Mouse (Mus musculus) CH12.LX (cell line): ENCODE measurements around the gene Olfr970. TPM values are rescaled to one million over a fixed set of nuclear protein-coding genes. Genes with fewer than 3 reads are reported as not detected.
"Not testable (repeated sequence)": the region's sequence is repeated elsewhere in the genome, so short reads cannot be mapped to it uniquely, and the experiment has no call there.

Source experiments
- DNase-seq: peaks from one replicate; pipeline ENCODE4 v3.0.0-alpha.2; 2013; ENCODE audit errors: extremely low read depth
- H3K27ac ChIP-seq: 2 replicates; pipeline ENCODE4 v1.5.1; 2012; ENCODE audit warnings: low read depth, mild to moderate bottlenecking, control low read depth, moderate library complexity; ENCODE audit not compliant: insufficient read depth
- H3K27me3 ChIP-seq: replicated peaks from 2 replicates; pipeline ENCODE3; 2012; ENCODE audit warnings: inconsistent platforms
- H3K36me3 ChIP-seq, 2 experiments: replicated peaks in 1 of 2; 2 replicates each; pipeline versions ENCODE3 to v1.6.1; 2012; ENCODE audit warnings: inconsistent platforms in 1 of 2, low read length in 1 of 2, mild to moderate bottlenecking in 1 of 2, mixed read lengths in 1 of 2, moderate library complexity in 1 of 2; ENCODE audit not compliant: control insufficient read depth in 1 of 2, insufficient read depth in 1 of 2
- H3K4me1 ChIP-seq, 2 experiments: 2 replicates each; pipeline ENCODE4 v1.6.1; 2012; ENCODE audit warnings: inconsistent platforms in 1 of 2, moderate library complexity in 1 of 2; ENCODE audit not compliant: insufficient read depth in 2 of 2, control insufficient read depth in 1 of 2
- H3K4me2 ChIP-seq: 2 replicates; pipeline ENCODE4 v1.6.1; 2012; ENCODE audit warnings: low read depth, mild to moderate bottlenecking, control low read depth; ENCODE audit not compliant: poor library complexity, insufficient read depth, severe bottlenecking
- H3K4me3 ChIP-seq, 3 experiments: fragments of 150-350 bp in 1 of 3; sonication (generic) in 1 of 3; replicated peaks in 1 of 3; 2 replicates each; pipeline versions ENCODE3 to v1.5.1; 2011 to 2012; ENCODE audit warnings: low read depth in 2 of 3, low read length in 2 of 3, mild to moderate bottlenecking in 2 of 3, moderate library complexity in 2 of 3, control low read depth in 1 of 3, improper control_type of control experiment in 1 of 3, inconsistent platforms in 1 of 3, mixed read lengths in 1 of 3; ENCODE audit not compliant: poor library complexity in 1 of 3
- H3K79me2 ChIP-seq: replicated peaks from 2 replicates; pipeline ENCODE4 v1.6.1; 2012; ENCODE audit warnings: mild to moderate bottlenecking, moderate library complexity; ENCODE audit not compliant: control insufficient read depth, poor library complexity, insufficient read depth, severe bottlenecking; ENCODE audit errors: extremely low read depth
- H3K9ac ChIP-seq: 2 replicates; pipeline ENCODE4 v1.6.1; 2012; ENCODE audit warnings: low read depth, mild to moderate bottlenecking, control low read depth, moderate library complexity; ENCODE audit not compliant: insufficient read depth
- H3K9me3 ChIP-seq: replicated peaks from 2 replicates; pipeline ENCODE3; 2012; ENCODE audit warnings: low read length, inconsistent platforms, mixed read lengths
- BHLHE40 ChIP-seq: IDR thresholded peaks from 2 replicates; pipeline ENCODE4 v1.6.1; 2011; ENCODE audit warnings: mild to moderate bottlenecking, low read depth, low read length, improper control_type of control experiment
- CTCF ChIP-seq, 2 experiments: IDR thresholded peaks in 1 of 2; conservative IDR thresholded peaks in 1 of 2; 2 replicates each; pipeline ENCODE4 v1.5.1; 2011 to 2012; ENCODE audit warnings: low read depth in 2 of 2, low read length in 2 of 2, improper control_type of control experiment in 1 of 2, inconsistent platforms in 1 of 2, mild to moderate bottlenecking in 1 of 2, moderate library complexity in 1 of 2
- E2F4 ChIP-seq: IDR thresholded peaks from 2 replicates; pipeline ENCODE4 v1.6.1; 2011; ENCODE audit warnings: low read depth, low read length, improper control_type of control experiment; ENCODE audit not compliant: insufficient replicate concordance
- JUN ChIP-seq: IDR thresholded peaks from 2 replicates; pipeline ENCODE4 v1.6.1; 2011; ENCODE audit warnings: low read depth, mild to moderate bottlenecking, low read length, improper control_type of control experiment, moderate library complexity; ENCODE audit not compliant: insufficient read depth
- JUND ChIP-seq: conservative IDR thresholded peaks from 2 replicates; pipeline ENCODE4 v1.6.1; 2011; ENCODE audit warnings: low read depth, low read length, improper control_type of control experiment
- MAZ ChIP-seq: IDR thresholded peaks from 2 replicates; pipeline ENCODE4 v1.6.1; 2012; ENCODE audit warnings: low read depth, mild to moderate bottlenecking, inconsistent platforms, low read length, improper control_type of control experiment, moderate library complexity
- NELFE ChIP-seq: IDR thresholded peaks from 2 replicates; pipeline ENCODE4 v1.6.1; 2011; ENCODE audit warnings: low read depth, low read length, improper control_type of control experiment
- POLR2A ChIP-seq: IDR thresholded peaks from 2 replicates; pipeline ENCODE4 v1.6.1; 2011; ENCODE audit warnings: low read depth, mild to moderate bottlenecking, improper control_type of control experiment, low read length
- USF2 ChIP-seq: conservative IDR thresholded peaks from 2 replicates; pipeline ENCODE4 v1.6.1; 2011; ENCODE audit warnings: low read depth, low read length, improper control_type of control experiment
- ZMIZ1 ChIP-seq: IDR thresholded peaks from 2 replicates; pipeline ENCODE4 v1.6.1; 2012; ENCODE audit warnings: low read depth, mild to moderate bottlenecking, inconsistent platforms, low read length, improper control_type of control experiment
- dilution Hi-C: fragments of 300-500 bp; cut with MboI; formaldehyde crosslinking; loops from 2 replicates; pipeline ENCODE4 v1.14.3; 2020; ENCODE audit warnings: low sequenced_read_pairs; ENCODE audit not compliant: extremely low pct_unique_long_range_greater_than_20kb, extremely low pct_ligation_motif_present
- in situ Hi-C: fragments of 300-500 bp; cut with MboI; formaldehyde crosslinking; loops from 3 replicates; pipeline ENCODE4 v1.14.3; 2019; ENCODE audit warnings: low sequenced_read_pairs, low pct_ligation_motif_present, low pct_unique_long_range_greater_than_20kb, mixed read lengths
- polyA plus RNA-seq: library from polyadenylated mRNA; unstranded; fragments of >175 nt; gene quantifications from 2 replicates; pipeline ENCODE4 v1.2.1, GENCODE M21; 2012; ENCODE audit warnings: low read depth; ENCODE audit not compliant: insufficient read length
- total RNA-seq, 2 experiments: library from RNA; depleted of rRNA; stranded (reverse); fragments of 300-350 nt in 1 of 2; fragments of >200 nt in 1 of 2; gene quantifications; 2 replicates each; pipeline ENCODE4 v1.2.3; 2012 to 2014

The Olfr970 gene
- total and polyA plus RNA-seq, 3 experiments: not detected

DNA sequence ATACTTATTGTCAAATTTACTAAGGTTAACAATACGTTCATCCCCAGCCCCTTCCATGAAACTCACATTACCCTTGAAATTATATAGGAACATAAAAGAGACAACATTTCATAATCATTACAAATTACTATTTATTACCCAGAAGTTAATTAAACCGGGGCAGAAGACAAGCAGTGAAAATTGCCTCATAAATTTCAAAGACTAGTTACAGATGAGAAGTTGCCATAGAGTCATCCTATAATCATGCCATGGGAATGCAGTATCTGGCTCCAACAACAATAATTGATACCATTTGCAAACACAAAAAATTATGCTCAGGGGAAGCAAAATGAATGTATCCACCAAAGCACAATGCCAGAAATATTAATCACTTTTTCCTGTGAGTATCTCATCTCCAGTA lies 18.1 kb upstream of the Olfr970 start, which contains the start of gene Olfr969:
Gene Olfr969, plus strand, starts transcription at position 388 of the 400 bp plus-strand sequence.
- H3K36me3 ChIP-seq: no peaks in the 10 kb centered on the region
- dilution Hi-C loops: no loop called here

GRCm38 (mm10) chr9:39836576-39836975 lies 27.9 kb downstream of the Olfr970 start, which contains the start of gene Olfr971:
Gene Olfr971 (plus strand): TSS chr9:39836876.
- in situ Hi-C loops, H3K4me3 ChIP-seq, H3K27me3 ChIP-seq, H3K27ac ChIP-seq, DNase-seq, H3K4me1 ChIP-seq, H3K4me2 ChIP-seq, dilution Hi-C loops, H3K9ac ChIP-seq, H3K9me3 ChIP-seq, H3K79me2 ChIP-seq, H3K36me3 ChIP-seq: not testable (repeated sequence)

More for the DNA sequence above, 18.1 kb upstream of the Olfr970 start, which contains the start of gene Olfr969:
- no peak within 1 kb of the TSS for H3K4me2 ChIP-seq
- no peak within 1 kb of the TSS for H3K4me3 ChIP-seq
- H3K4me1 ChIP-seq: no peaks in the 10 kb centered on the region
- no peak within 1 kb of the TSS for H3K9ac ChIP-seq
- H3K27ac ChIP-seq: no peak within 1 kb of the TSS
- DNase-seq: no peak
- H3K9me3 ChIP-seq: no peaks in the 10 kb centered on the region
- H3K79me2 ChIP-seq: no peaks in the 10 kb centered on the region
- TF ChIP-seq CTCF (conservative IDR thresholded peaks at IDR 0.05 in 1 of 2, IDR thresholded peaks at IDR 0.05 in 1 of 2; ENCODE audit: low read depth in 2 of 2, low read length in 2 of 2): no peak
- no peak for TF ChIP-seq MAZ
- no peaks in the 10 kb centered on the region for H3K27me3 ChIP-seq
- in situ Hi-C loops: no loop called here

- no peak for TF ChIP-seq E2F4
- no peak for TF ChIP-seq JUND
- TF ChIP-seq JUN: no peak
- no peak for TF ChIP-seq ZMIZ1
- TF ChIP-seq BHLHE40: no peak
- no peak for TF ChIP-seq NELFE
- no peak for TF ChIP-seq CTCF (conservative IDR thresholded peaks at IDR 0.05 in 1 of 2, IDR thresholded peaks at IDR 0.05 in 1 of 2; ENCODE audit: low read depth in 2 of 2, low read length in 2 of 2)
- TF ChIP-seq POLR2A: no peak
- TF ChIP-seq USF2: no peak
- TF ChIP-seq, all 38 proteins: peak for 0
- Histone ChIP-seq H3K9me3 (no peaks in the 10 kb centered on the region), H3K4me3 (no peak within 1 kb of the TSS), H3K79me2 (no peaks in the 10 kb centered on the region), H3K4me2 (no peak within 1 kb of the TSS), H3K4me1 (no peaks in the 10 kb centered on the region), H3K27ac (no peak within 1 kb of the TSS), H3K27me3 (no peaks in the 10 kb centered on the region), H3K9ac (no peak within 1 kb of the TSS), H3K36me3 (no peaks in the 10 kb centered on the region)
- DNase-seq: no peak
- in situ Hi-C loops: no loop called here
- dilution Hi-C loops: no loop called here
Measured at GRCm38 (mm10) chr9:39866122-39866521, 57.5 kb downstream of the Olfr970 start, which contains the start of gene Olfr972. Gene Olfr972 (plus strand): TSS chr9:39866422.

Other genes with a start within 250 kb of the Olfr970 start
Only the 20 nearest of the 22 such genes appear.
- gene AW551984, start 204.5 kb upstream of the Olfr970 start, total RNA-seq (2012; rRNA removed): not detected in 2 replicates
- not detected in 2 replicates for gene AW551984, start 204.5 kb upstream of the Olfr970 start, total RNA-seq (2014; rRNA removed)
- gene AW551984, start 204.5 kb upstream of the Olfr970 start, polyA plus RNA-seq: not detected in 2 replicates
- not detected in 2 replicates for gene Olfr148, start 198.2 kb upstream of the Olfr970 start, total RNA-seq (2012; rRNA removed)
- not detected in 2 replicates for gene Olfr148, start 198.2 kb upstream of the Olfr970 start, total RNA-seq (2014; rRNA removed)
- not detected in 2 replicates for gene Olfr148, start 198.2 kb upstream of the Olfr970 start, polyA plus RNA-seq
- gene Olfr960, start 187.5 kb upstream of the Olfr970 start, total RNA-seq (2012; rRNA removed): not detected in 2 replicates
- not detected in 2 replicates for gene Olfr960, start 187.5 kb upstream of the Olfr970 start, total RNA-seq (2014; rRNA removed)
- not detected in 2 replicates for gene Olfr960, start 187.5 kb upstream of the Olfr970 start, polyA plus RNA-seq
- not detected in 2 replicates for gene Olfr961, start 163.8 kb upstream of the Olfr970 start, total RNA-seq (2012; rRNA removed)
- not detected in 2 replicates for gene Olfr961, start 163.8 kb upstream of the Olfr970 start, total RNA-seq (2014; rRNA removed)
- not detected in 2 replicates for gene Olfr961, start 163.8 kb upstream of the Olfr970 start, polyA plus RNA-seq
- gene Olfr963, start 141.7 kb upstream of the Olfr970 start, total RNA-seq (2012; rRNA removed): not detected in 2 replicates
- gene Olfr963, start 141.7 kb upstream of the Olfr970 start, total RNA-seq (2014; rRNA removed): not detected in 2 replicates
- not detected in 2 replicates for gene Olfr963, start 141.7 kb upstream of the Olfr970 start, polyA plus RNA-seq
- gene Olfr149, start 101.7 kb upstream of the Olfr970 start, total RNA-seq (2012; rRNA removed): not detected in 2 replicates
- gene Olfr149, start 101.7 kb upstream of the Olfr970 start, total RNA-seq (2014; rRNA removed): not detected in 2 replicates
- not detected in 2 replicates for gene Olfr149, start 101.7 kb upstream of the Olfr970 start, polyA plus RNA-seq
- gene Olfr965, start 97.5 kb upstream of the Olfr970 start, total RNA-seq (2012; rRNA removed): not detected in 2 replicates
- gene Olfr965, start 97.5 kb upstream of the Olfr970 start, total RNA-seq (2014; rRNA removed): not detected in 2 replicates
- gene Olfr965, start 97.5 kb upstream of the Olfr970 start, polyA plus RNA-seq: not detected in 2 replicates
- gene Olfr150, start 77.9 kb upstream of the Olfr970 start, total RNA-seq (2012; rRNA removed): not detected in 2 replicates
- gene Olfr150, start 77.9 kb upstream of the Olfr970 start, total RNA-seq (2014; rRNA removed): not detected in 2 replicates
- not detected in 2 replicates for gene Olfr150, start 77.9 kb upstream of the Olfr970 start, polyA plus RNA-seq
- gene Olfr967, start 62.6 kb upstream of the Olfr970 start, total RNA-seq (2012; rRNA removed): not detected in 2 replicates
- not detected in 2 replicates for gene Olfr967, start 62.6 kb upstream of the Olfr970 start, total RNA-seq (2014; rRNA removed)
- not detected in 2 replicates for gene Olfr967, start 62.6 kb upstream of the Olfr970 start, polyA plus RNA-seq
- gene Olfr968, start 25.6 kb upstream of the Olfr970 start, total RNA-seq (2012; rRNA removed): not detected in 2 replicates
- not detected in 2 replicates for gene Olfr968, start 25.6 kb upstream of the Olfr970 start, total RNA-seq (2014; rRNA removed)
- gene Olfr968, start 25.6 kb upstream of the Olfr970 start, polyA plus RNA-seq: not detected in 2 replicates
- gene Olfr969, start 17.9 kb upstream of the Olfr970 start, total RNA-seq (2012; rRNA removed): not detected in 2 replicates
- not detected in 2 replicates for gene Olfr969, start 17.9 kb upstream of the Olfr970 start, total RNA-seq (2014; rRNA removed)
- gene Olfr969, start 17.9 kb upstream of the Olfr970 start, polyA plus RNA-seq: not detected in 2 replicates
- gene Olfr971, start 28.0 kb downstream of the Olfr970 start, total RNA-seq (2012; rRNA removed): not detected in 2 replicates
- gene Olfr971, start 28.0 kb downstream of the Olfr970 start, total RNA-seq (2014; rRNA removed): not detected in 2 replicates
- not detected in 2 replicates for gene Olfr971, start 28.0 kb downstream of the Olfr970 start, polyA plus RNA-seq
- gene Olfr972, start 57.6 kb downstream of the Olfr970 start, total RNA-seq (2012; rRNA removed): not detected in 2 replicates
- gene Olfr972, start 57.6 kb downstream of the Olfr970 start, total RNA-seq (2014; rRNA removed): not detected in 2 replicates
- gene Olfr972, start 57.6 kb downstream of the Olfr970 start, polyA plus RNA-seq: not detected in 2 replicates
- gene Olfr229, start 98.5 kb downstream of the Olfr970 start, total RNA-seq (2012; rRNA removed): not detected in 2 replicates
- gene Olfr229, start 98.5 kb downstream of the Olfr970 start, total RNA-seq (2014; rRNA removed): not detected in 2 replicates
- not detected in 2 replicates for gene Olfr229, start 98.5 kb downstream of the Olfr970 start, polyA plus RNA-seq
- not detected in 2 replicates for gene Olfr974, start 128.6 kb downstream of the Olfr970 start, total RNA-seq (2012; rRNA removed)
- not detected in 2 replicates for gene Olfr974, start 128.6 kb downstream of the Olfr970 start, total RNA-seq (2014; rRNA removed)
- gene Olfr974, start 128.6 kb downstream of the Olfr970 start, polyA plus RNA-seq: not detected in 2 replicates
- not detected in 2 replicates for gene Olfr975, start 143.2 kb downstream of the Olfr970 start, total RNA-seq (2012; rRNA removed)
- gene Olfr975, start 143.2 kb downstream of the Olfr970 start, total RNA-seq (2014; rRNA removed): not detected in 2 replicates
- not detected in 2 replicates for gene Olfr975, start 143.2 kb downstream of the Olfr970 start, polyA plus RNA-seq
- gene Olfr976, start 152.3 kb downstream of the Olfr970 start, total RNA-seq (2012; rRNA removed): not detected in 2 replicates
- gene Olfr976, start 152.3 kb downstream of the Olfr970 start, total RNA-seq (2014; rRNA removed): not detected in 2 replicates
- not detected in 2 replicates for gene Olfr976, start 152.3 kb downstream of the Olfr970 start, polyA plus RNA-seq
- not detected in 2 replicates for gene Olfr978, start 183.3 kb downstream of the Olfr970 start, total RNA-seq (2012; rRNA removed)
- not detected in 2 replicates for gene Olfr978, start 183.3 kb downstream of the Olfr970 start, total RNA-seq (2014; rRNA removed)
- not detected in 2 replicates for gene Olfr978, start 183.3 kb downstream of the Olfr970 start, polyA plus RNA-seq
- gene Olfr979, start 194.6 kb downstream of the Olfr970 start, total RNA-seq (2012; rRNA removed): not detected in 2 replicates
- not detected in 2 replicates for gene Olfr979, start 194.6 kb downstream of the Olfr970 start, total RNA-seq (2014; rRNA removed)
- gene Olfr979, start 194.6 kb downstream of the Olfr970 start, polyA plus RNA-seq: not detected in 2 replicates
- not detected in 2 replicates for gene Olfr980, start 200.7 kb downstream of the Olfr970 start, total RNA-seq (2012; rRNA removed)
- not detected in 2 replicates for gene Olfr980, start 200.7 kb downstream of the Olfr970 start, total RNA-seq (2014; rRNA removed)
- not detected in 2 replicates for gene Olfr980, start 200.7 kb downstream of the Olfr970 start, polyA plus RNA-seq